Mouse (Mus musculus) gastrocnemius, postnatal 14 days (tissue): ENCODE measurements around the gene Bmp2k. TPM values are rescaled to one million over a fixed set of nuclear protein-coding genes. Genes with fewer than 3 reads are reported as not detected.
"Not testable (repeated sequence)": the region's sequence is repeated elsewhere in the genome, so short reads cannot be mapped to it uniquely, and the experiment has no call there.

Experiments used
- DNase-seq: peaks from one replicate; pipeline ENCODE4 v3.0.0; 2021; ENCODE audit warnings: mixed read lengths
- intact Hi-C: fragments of 180-260 bp; cut with DNase I; formaldehyde crosslinking; loops from one replicate; pipeline ENCODE4 v1.15.1; 2025; ENCODE audit warnings: low total_unique reads
- total RNA-seq, 2 experiments: library from RNA; stranded (reverse); gene quantifications; 2 replicates each; pipeline ENCODE4 v1.2.3; 2021

Gene Bmp2k
- total RNA-seq, 2 experiments from 2014 or later = 10.5 to 11.3 TPM

GRCm38 (mm10) chr5:96998566-96998907 is 1.0 kb downstream of the Bmp2k start:
- no peak for DNase-seq
- intact Hi-C loops = no loop called here

GRCm38 (mm10) chr5:96999601-97000000 is 2.1 kb downstream of the Bmp2k start:
- intact Hi-C loops = no loop called here
- DNase-seq = no peak

- no peak for DNase-seq
- intact Hi-C loops = no loop called here
These were observed 3.0 kb downstream of the Bmp2k start for GRCm38 (mm10) chr5:97000524-97000923.

- no peak for DNase-seq
- intact Hi-C loops = no loop called here
These were observed 3.7 kb downstream of the Bmp2k start for GRCm38 (mm10) chr5:97001153-97001552.

- intact Hi-C loops = no loop called here
- no peak for DNase-seq
These were observed 4.1 kb downstream of the Bmp2k start for GRCm38 (mm10) chr5:97001571-97001970.

GRCm38 (mm10) chr5:97002336-97002735 is 4.8 kb downstream of the Bmp2k start:
- DNase-seq = no peak
- intact Hi-C loops = no loop called here

GRCm38 (mm10) chr5:97002937-97003336 is 5.4 kb downstream of the Bmp2k start:
- intact Hi-C loops = no loop called here
- DNase-seq = no peak

GRCm38 (mm10) chr5:97004178-97005030 is 6.9 kb downstream of the Bmp2k start:
- intact Hi-C loops = no loop called here

GRCm38 (mm10) chr5:97005891-97006290 is 8.4 kb downstream of the Bmp2k start:
- DNase-seq = no peak
- intact Hi-C loops = no loop called here

More at GRCm38 (mm10) chr5:97004178-97005030, 6.9 kb downstream of the Bmp2k start:
- no peak for DNase-seq

- DNase-seq = no peak
- intact Hi-C loops = no loop called here
These were observed 9.4 kb downstream of the Bmp2k start for GRCm38 (mm10) chr5:97006929-97007328.

- intact Hi-C loops = no loop called here
- DNase-seq = no peak
These were observed 10.0 kb downstream of the Bmp2k start for GRCm38 (mm10) chr5:97007496-97007895.

GRCm38 (mm10) chr5:97009140-97009539 is 11.7 kb downstream of the Bmp2k start:
- DNase-seq, intact Hi-C loops: not testable (repeated sequence)

- DNase-seq = no peak
- intact Hi-C loops = no loop called here
These were observed 12.3 kb downstream of the Bmp2k start for GRCm38 (mm10) chr5:97009601-97010335.

- DNase-seq = no peak
- intact Hi-C loops = no loop called here
These were observed 18.5 kb downstream of the Bmp2k start for GRCm38 (mm10) chr5:97015781-97016508.

- no peak for DNase-seq
- intact Hi-C loops = no loop called here
These were observed 19.5 kb downstream of the Bmp2k start for GRCm38 (mm10) chr5:97016842-97017577.

GRCm38 (mm10) chr5:97022305-97023278 is 25.1 kb downstream of the Bmp2k start:
- intact Hi-C loops = no loop called here
- no peak for DNase-seq

GRCm38 (mm10) chr5:97024834-97025233 is 27.3 kb downstream of the Bmp2k start:
- no peak for DNase-seq
- intact Hi-C loops = no loop called here

GRCm38 (mm10) chr5:97025650-97026049 is 28.2 kb downstream of the Bmp2k start:
- intact Hi-C loops = no loop called here
- DNase-seq = no peak
